Mouse (Mus musculus): ENCODE measurements around the gene Slco2a1.

The Slco2a1 gene

GRCm38 (mm10) chr9:103120231-103120630 lies 131.7 kb downstream of the Slco2a1 start:
- DNase-seq = no peak

GRCm38 (mm10) chr9:103121546-103121945 lies 133.0 kb downstream of the Slco2a1 start:
- DNase-seq = no peak

- DNase-seq = no peak
These were observed 136.2 kb downstream of the Slco2a1 start for GRCm38 (mm10) chr9:103124746-103125145.

GRCm38 (mm10) chr9:103133493-103134124 lies 145.1 kb downstream of the Slco2a1 start:
- DNase-seq = no peak

GRCm38 (mm10) chr9:103134450-103135030 lies 146.0 kb downstream of the Slco2a1 start:
- no peak for DNase-seq

GRCm38 (mm10) chr9:103139481-103139880 lies 151.0 kb downstream of the Slco2a1 start:
- peak; percentile 46 for DNase-seq

- no peak for DNase-seq
These were observed 151.9 kb downstream of the Slco2a1 start for GRCm38 (mm10) chr9:103140384-103140783.

GRCm38 (mm10) chr9:103141266-103141665 lies 152.8 kb downstream of the Slco2a1 start:
- no peak for DNase-seq

- no peak for DNase-seq
These were observed 155.4 kb downstream of the Slco2a1 start for GRCm38 (mm10) chr9:103143881-103144280.

- DNase-seq = no peak
These were observed 156.8 kb downstream of the Slco2a1 start for GRCm38 (mm10) chr9:103145351-103145750.

Measured in kidney, postnatal 10 days (tissue).